Mouse (Mus musculus) left cerebral cortex, postnatal 14 days (tissue): ENCODE results near the gene 4933412E24Rik. TPM values are rescaled to one million over a fixed set of nuclear protein-coding genes. Genes with fewer than 3 reads are reported as not detected.

Source experiments
- DNase-seq, 2 experiments: peaks; one replicate each; pipeline ENCODE4 v3.0.0; 2021 to 2022; ENCODE audit warnings: low spot score in 2 of 2, mixed read lengths in 1 of 2
- intact Hi-C: fragments of 180-260 bp; cut with DNase I; formaldehyde crosslinking; loops from one replicate; pipeline ENCODE4 v1.15.1; 2025
- long read RNA-seq, 2 experiments: library from polyadenylated mRNA; stranded (forward); transcript quantifications; one replicate each; pipeline ENCODE4 v2.0.0; 2021
- total RNA-seq, 2 experiments: library from RNA; stranded (reverse); gene quantifications; 2 replicates each; pipeline ENCODE4 v1.2.3; 2021

4933412E24Rik gene
- total RNA-seq, result not detected
- long read RNA-seq, experiment 1, result 0 reads
- long read RNA-seq, experiment 2, result 0 reads

DNA sequence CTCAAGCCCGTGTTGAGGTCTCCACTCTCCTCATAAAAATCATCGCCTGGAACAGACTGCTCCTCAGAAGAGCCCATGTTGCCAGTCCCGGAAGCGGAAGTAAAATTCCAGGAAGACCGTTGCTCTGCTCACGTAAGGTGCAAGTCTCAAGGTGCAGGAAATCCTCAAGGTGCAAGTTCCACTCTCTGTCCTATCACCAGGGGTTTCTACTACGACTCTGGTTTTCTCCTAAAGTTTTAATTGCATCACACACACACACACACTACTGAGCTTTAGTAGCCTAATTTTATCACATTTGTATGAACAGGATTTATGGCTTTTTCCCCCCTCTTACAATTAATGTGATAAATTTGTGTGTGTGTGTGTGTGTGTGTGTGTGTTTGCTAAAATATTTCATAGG is at the start of gene 4933412E24Rik:
4933412E24Rik (minus strand) TSS at position 101 of the 400 bp plus-strand sequence.
- DNase-seq, result no peak
- intact Hi-C loops, result no loop called here

GRCm38 (mm10) chr15:60030728-60031127 is 14.3 kb upstream of the 4933412E24Rik start:
- DNase-seq, result no peak
- intact Hi-C loops, result no loop called here

DNA sequence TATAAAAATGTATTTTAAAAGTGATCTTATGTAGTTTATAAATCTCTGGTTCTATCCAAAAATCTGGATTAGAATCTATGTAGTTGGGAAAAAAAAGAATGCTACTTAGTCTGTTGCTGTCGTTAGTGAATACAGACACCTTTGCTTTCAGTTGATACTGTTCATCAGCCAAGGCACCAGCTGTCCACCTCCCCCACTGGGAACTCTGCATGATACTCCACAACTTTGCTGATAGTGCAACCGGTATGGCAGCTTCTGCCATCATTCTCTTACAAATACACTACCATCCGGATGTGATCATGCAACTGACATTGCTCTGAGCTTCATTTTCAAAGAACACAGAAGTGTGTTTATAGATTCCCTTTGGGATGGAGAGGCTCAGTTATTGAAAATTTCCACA is 4.8 kb upstream of the 4933412E24Rik start:
- intact Hi-C loops, result no loop called here
- DNase-seq, result no peak

DNA sequence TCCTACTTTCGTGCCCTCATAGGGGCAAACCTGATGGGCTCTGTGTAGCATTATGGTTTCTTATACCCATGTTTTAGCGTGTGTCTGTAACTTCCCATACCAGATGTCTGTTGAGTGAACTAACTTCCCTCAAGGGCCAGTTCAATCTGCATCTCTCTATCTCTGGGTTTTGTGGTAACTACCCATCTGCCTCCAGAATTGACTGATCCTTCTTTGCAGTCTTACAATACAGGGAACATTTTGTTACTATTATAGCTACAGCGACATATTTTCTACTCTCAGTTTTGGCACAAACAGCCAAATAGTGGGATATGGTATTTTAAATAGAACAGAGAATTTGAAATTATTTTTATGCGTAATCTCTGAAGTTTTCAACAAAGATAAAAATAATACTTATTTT is 6.2 kb downstream of the 4933412E24Rik start:
- intact Hi-C loops, result no loop called here
- peak in 1 of 2 experiments; percentile 6 for DNase-seq

GRCm38 (mm10) chr15:60009610-60010009 is 6.8 kb downstream of the 4933412E24Rik start:
- DNase-seq, result no peak
- intact Hi-C loops, result no loop called here

DNA sequence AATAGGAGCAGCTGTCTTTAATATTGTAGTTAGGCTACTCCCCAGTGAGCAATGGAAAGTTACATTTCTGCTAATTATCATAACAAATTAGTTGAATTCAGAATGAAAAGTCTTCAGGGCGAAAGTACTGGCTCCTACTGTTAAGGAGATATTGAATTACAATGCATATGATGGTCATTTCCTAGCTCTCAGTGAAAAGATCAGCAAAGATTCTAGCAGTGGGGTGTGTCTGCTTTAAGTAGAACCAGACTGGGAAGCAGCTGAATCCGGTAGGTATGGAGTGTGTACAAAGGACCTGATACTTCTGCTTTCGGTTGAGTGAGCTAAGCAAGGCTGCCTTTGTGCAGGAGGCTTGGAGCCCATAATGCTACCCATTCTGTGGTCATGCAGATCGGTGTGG is 32.6 kb downstream of the 4933412E24Rik start:
- intact Hi-C loops, result no loop called here
- no peak for DNase-seq

- DNase-seq, result no peak
- intact Hi-C loops, result no loop called here
Observed at GRCm38 (mm10) chr15:59975310-59975709, 41.1 kb downstream of the 4933412E24Rik start.

DNA sequence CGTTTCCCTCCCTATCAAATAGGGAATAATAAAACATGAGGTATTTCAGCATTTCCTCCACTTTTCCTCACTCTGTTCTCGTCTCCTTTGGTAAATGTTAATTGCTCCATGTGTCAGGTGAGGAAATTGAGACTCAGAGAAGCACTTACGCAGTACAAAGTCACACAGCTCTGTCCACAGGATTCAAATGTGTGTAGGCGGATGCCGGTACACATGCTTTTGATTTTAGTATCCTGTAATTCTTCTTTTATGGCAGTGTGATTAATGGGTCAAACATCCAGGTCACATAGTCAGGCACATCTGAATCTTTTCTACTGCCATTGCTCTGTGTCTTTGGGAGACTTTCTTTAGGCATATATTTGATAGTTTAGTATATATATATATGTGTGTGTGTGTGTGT is 41.8 kb downstream of the 4933412E24Rik start:
- no peak for DNase-seq
- intact Hi-C loops, result no loop called here

DNA sequence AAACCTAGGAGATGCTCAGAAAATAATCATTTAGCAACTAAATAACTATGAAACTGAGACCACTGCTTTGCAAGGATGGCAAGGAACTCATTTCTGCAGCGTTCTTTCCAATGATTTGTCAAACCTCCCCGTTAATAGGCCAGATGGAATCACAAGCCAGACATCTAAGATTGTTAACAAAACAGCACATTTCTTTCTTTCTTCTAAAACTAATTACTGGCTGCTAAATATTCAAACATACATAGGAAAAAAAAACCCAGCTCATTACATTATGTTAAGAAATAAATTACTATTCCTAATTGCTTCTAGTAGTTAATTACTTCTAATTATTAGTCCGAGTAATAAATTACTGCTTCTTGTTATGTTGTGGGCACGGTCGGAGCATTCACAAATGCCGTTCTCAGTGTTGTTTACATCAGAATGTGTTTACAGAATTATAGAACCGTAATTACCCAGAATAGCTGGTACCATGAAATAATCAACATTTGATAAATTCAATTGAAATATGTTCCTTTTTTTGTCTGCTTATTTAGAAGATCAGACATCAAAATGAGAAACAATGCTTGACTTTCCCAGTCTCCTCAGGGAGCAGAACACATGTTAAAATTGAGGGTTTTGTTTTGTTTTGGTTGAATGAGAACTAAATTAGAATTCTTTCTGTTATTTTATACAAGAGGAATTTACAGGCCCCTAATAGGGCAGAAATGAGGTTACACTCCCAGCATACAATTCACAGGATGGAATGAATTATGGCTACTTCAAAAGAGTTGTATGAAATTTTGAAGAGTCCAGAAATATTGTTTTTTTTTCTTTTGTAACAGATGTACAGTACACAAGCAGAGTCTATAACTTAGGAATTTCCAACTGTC is 42.5 kb downstream of the 4933412E24Rik start:
- DNase-seq, result no peak
- intact Hi-C loops, result no loop called here
